Mouse (Mus musculus) liver, embryonic 11.5 days (tissue): ENCODE measurements around the gene Ppp3r2. TPM values are rescaled to one million over a fixed set of nuclear protein-coding genes. Genes with fewer than 3 reads are reported as not detected.

ENCODE experiments used
- ATAC-seq: fragments of 200-750 bp; cut with Nextera tagmentation; replicated peaks from 2 replicates; pipeline ENCODE4 v1.8.0; 2017; ENCODE audit warnings: moderate number of reproducible peaks, mild to moderate bottlenecking, moderate TSS enrichment, moderate library complexity; ENCODE audit not compliant: low FRiP score
- DNase-seq: peaks from one replicate; pipeline ENCODE4 v3.0.0-alpha.2; 2017; ENCODE audit warnings: low spot score
- H3K27ac ChIP-seq: fragments of 300-500 bp; sonication (generic); 2 replicates; pipeline ENCODE4 v1.5.1; 2014; ENCODE audit warnings: mild to moderate bottlenecking, low read depth, low read length, control low read depth
- H3K27me3 ChIP-seq: fragments of 300-500 bp; sonication (generic); replicated peaks from 2 replicates; pipeline ENCODE4 v1.6.1; 2014; ENCODE audit warnings: low read length, mixed read lengths; ENCODE audit not compliant: control insufficient read depth, insufficient read depth
- H3K36me3 ChIP-seq: fragments of 300-500 bp; sonication (generic); 2 replicates; pipeline ENCODE4 v1.6.1; 2014; ENCODE audit warnings: mild to moderate bottlenecking, low read length, moderate library complexity, mixed read lengths; ENCODE audit not compliant: control insufficient read depth, insufficient read depth
- H3K4me1 ChIP-seq: fragments of 300-500 bp; sonication (generic); replicated peaks from 2 replicates; pipeline ENCODE4 v1.6.1; 2014; ENCODE audit warnings: low read length, mixed read lengths; ENCODE audit not compliant: control insufficient read depth, insufficient read depth
- H3K4me2 ChIP-seq: fragments of 300-500 bp; sonication (generic); 2 replicates; pipeline ENCODE4 v1.6.1; 2014; ENCODE audit warnings: mild to moderate bottlenecking, control low read depth, moderate library complexity
- H3K4me3 ChIP-seq: fragments of 300-500 bp; sonication (generic); 2 replicates; pipeline ENCODE4 v1.5.1; 2014; ENCODE audit warnings: low read depth, low read length, control low read depth
- H3K9ac ChIP-seq: fragments of 300-500 bp; sonication (generic); 2 replicates; pipeline ENCODE4 v1.6.1; 2014; ENCODE audit warnings: low read depth, low read length, control low read depth
- H3K9me3 ChIP-seq: fragments of 300-500 bp; sonication (generic); 2 replicates; pipeline ENCODE4 v1.6.1; 2016; ENCODE audit warnings: low read length, inconsistent platforms, mixed read lengths; ENCODE audit not compliant: control insufficient read depth
- WGBS: fragments of 180-500 bp; shearing (Covaris S2); extraction: QIAGEN DNeasy Blood & Tissue Kit; methylation state at CpG from one replicate; pipeline ENCODE4 v1.1.7; 2014; 5-methylcytosine and 5-hydroxymethylcytosine counted together
- polyA plus RNA-seq: library from polyadenylated mRNA; unstranded; fragments of >200 nt; fragmentation: Nextera tagmentation; extraction: Ambion mirVana; gene quantifications from 2 replicates; pipeline ENCODE4 v1.2.1, GENCODE M21; 2014

The Ppp3r2 gene
- polyA plus RNA-seq = 0.11 TPM in 1 of 2 replicates, not detected in the other

DNA sequence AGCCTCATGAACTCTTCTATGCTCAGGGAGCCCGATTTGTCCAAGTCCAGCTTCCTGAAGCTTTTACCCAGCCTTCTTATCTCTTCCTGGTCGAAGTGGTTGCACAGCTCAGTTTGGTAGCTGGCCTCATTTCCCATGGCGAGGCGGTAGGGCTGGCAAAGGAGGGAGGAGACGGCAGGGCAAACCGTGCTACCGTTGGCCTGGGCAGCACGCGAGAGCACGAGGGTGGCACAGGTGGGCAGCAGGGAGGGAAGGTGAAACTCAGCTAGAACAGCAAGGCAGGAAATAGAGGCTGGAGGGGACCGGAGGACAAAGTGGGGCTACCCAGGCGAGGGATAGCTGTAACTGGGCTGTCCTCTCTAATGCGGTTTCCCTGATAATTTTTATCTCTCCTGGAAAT lies at the start of gene Ppp3r2:
TSS of gene Ppp3r2 (minus strand) at position 213 of the 400 bp plus-strand sequence.
- 71% methylated on average over 13 of the region's 13 CpGs for WGBS
- DNase-seq = no peak

DNA sequence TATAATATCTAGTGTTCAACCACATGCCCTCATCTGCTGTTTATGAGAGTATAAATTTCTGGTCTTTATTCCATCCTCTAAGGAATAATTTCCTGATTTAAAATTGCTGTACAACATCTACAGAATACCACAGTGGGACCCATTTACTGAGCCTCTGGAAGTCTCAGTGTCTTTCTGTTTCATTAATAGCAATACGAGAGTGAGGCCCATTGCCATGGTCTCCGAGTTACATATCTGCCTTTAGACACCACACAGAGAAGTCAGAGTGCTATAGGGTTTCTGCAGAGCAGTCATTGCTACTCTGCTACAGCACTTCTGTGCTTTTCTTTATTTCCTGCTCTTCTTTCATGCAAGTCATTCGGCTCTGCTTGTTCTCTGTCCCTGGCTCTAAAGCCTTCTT lies 47.5 kb upstream of the Ppp3r2 start:
- DNase-seq (no peak), ATAC-seq (no peak)
- Histone ChIP-seq H3K4me2 (no peak overlapping the region), H3K36me3 (no peaks in the 10 kb centered on the region), H3K4me1 (no peaks in the 10 kb centered on the region), H3K4me3 (no peak overlapping the region), H3K9me3 (no peaks in the 10 kb centered on the region), H3K9ac (no peak overlapping the region), H3K27ac (no peak overlapping the region), H3K27me3 (no peaks in the 10 kb centered on the region)
- WGBS = 77% methylated on average over 3 of the region's 3 CpGs

More for the DNA sequence above, at the start of gene Ppp3r2:
- H3K36me3 ChIP-seq = no peaks in the 10 kb centered on the region
- H3K9ac ChIP-seq = no peak within 1 kb of the TSS
- no peak for ATAC-seq
- H3K4me2 ChIP-seq = no peak within 1 kb of the TSS
- no peak within 1 kb of the TSS for H3K27ac ChIP-seq
- no peaks in the 10 kb centered on the region for H3K4me1 ChIP-seq
- no peak within 1 kb of the TSS for H3K4me3 ChIP-seq
- H3K27me3 ChIP-seq = no peaks in the 10 kb centered on the region
- no peaks in the 10 kb centered on the region for H3K9me3 ChIP-seq

DNA sequence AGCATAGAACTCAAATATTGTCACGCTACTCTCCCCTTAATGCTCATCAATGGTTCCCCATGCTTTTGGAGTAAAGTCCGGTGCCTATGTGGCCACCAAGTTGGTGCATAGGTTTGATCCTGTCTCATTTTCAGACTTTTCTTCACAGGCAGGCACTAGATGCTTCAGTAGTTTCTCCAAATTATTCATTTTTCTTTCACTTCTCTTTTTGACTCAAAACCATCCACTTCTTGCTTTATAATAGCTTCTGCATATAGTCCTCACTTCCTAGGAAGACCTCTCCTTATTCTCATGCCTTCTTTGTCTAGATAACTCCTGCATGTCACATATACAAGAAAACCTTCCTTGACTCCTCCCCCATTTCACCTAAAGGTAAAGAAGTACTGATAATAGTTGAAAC lies 42.1 kb upstream of the Ppp3r2 start:
- no peak overlapping the region for H3K9ac ChIP-seq
- no peak overlapping the region for H3K27ac ChIP-seq
- DNase-seq (no peak), ATAC-seq (no peak)
- no peak overlapping the region for H3K4me2 ChIP-seq
- no peaks in the 10 kb centered on the region for H3K9me3 ChIP-seq
- WGBS = 88% methylated on average over 2 of the region's 2 CpGs
- H3K27me3 ChIP-seq = no peaks in the 10 kb centered on the region
- no peaks in the 10 kb centered on the region for H3K36me3 ChIP-seq
- no peaks in the 10 kb centered on the region for H3K4me1 ChIP-seq
- no peak overlapping the region for H3K4me3 ChIP-seq

DNA sequence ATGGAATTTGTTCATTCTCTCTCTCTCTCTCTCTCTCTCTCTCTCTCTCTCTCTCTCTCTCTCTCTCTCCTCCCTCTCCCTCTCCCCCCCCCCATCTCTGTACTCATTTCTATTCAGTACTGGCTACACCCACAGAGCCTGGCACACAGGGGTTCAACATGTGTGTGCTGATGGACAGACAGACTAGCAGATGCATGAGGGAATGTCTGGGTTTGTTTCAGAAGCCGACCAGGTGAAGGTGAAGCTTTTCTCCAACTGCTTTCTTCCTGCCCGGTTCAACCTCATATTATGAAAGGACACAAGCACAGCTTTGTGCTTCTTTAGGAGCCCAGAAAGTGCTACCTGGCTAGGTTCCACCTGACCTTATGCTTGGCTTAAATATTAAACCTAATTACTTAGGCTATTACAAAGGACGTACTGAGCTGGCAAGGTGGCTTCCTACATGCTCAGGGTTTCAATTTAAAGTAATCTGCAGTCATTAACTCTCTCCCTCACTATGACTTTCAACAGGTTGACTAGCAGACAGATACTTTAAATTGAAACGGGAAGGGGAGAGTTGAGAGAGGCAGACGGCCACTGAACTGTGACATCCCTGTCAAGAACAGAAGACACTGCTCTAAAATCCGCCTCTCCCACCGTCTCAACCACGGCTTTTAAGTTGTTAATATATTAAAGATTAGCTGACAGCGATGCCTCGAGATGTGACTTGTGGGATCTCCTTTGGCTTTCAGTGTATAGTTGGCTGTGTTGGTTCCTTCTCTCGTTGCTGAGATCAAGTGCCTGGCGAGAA lies 9.8 kb upstream of the Ppp3r2 start:
- ATAC-seq (no peak), DNase-seq (no peak)
- H3K27ac ChIP-seq = no peak overlapping the region
- H3K4me2 ChIP-seq = no peak overlapping the region
- H3K9ac ChIP-seq = no peak overlapping the region
- 68% methylated on average over 12 of the region's 12 CpGs for WGBS
- no peaks in the 10 kb centered on the region for H3K36me3 ChIP-seq
- H3K4me1 ChIP-seq = no peaks in the 10 kb centered on the region
- H3K9me3 ChIP-seq = no peaks in the 10 kb centered on the region
- no peak overlapping the region for H3K4me3 ChIP-seq
- no peaks in the 10 kb centered on the region for H3K27me3 ChIP-seq

DNA sequence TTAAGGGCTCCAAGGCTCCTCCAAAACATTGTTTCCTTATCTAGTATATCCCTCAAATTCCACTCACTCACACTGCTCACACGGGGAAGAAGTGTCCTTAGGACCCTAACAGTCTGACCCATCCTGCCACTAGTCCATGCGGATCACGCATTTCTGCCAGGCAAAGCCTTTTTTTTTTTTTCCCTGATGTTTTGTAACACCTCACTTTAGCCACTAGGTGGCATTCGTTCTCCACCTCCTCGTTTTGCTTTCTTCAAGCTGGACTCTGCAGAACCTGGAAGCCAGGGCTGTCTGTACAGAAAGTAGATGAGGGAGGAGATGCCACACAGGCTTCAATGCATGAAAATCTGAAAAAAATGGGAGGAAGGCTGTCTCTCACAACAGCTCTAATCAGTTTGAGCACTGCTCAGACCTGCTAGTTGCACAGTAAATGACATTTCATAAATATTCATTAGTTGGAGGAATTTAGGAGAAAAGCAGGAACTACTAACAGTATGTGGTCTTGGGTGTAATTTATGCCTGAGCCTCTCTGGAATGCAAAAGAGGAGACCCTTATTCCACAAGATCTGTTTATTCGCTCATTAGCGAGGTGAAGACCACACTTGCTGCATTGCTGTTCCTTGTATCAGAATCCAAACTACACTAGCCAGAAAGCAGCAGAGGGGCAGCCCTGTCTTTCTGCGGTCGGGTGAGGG lies 6.9 kb upstream of the Ppp3r2 start:
- Histone ChIP-seq H3K4me1 (no peaks in the 10 kb centered on the region), H3K9me3 (no peaks in the 10 kb centered on the region), H3K36me3 (no peaks in the 10 kb centered on the region), H3K9ac (no peak overlapping the region), H3K4me3 (no peak overlapping the region), H3K27ac (no peak overlapping the region), H3K4me2 (no peak overlapping the region), H3K27me3 (no peaks in the 10 kb centered on the region)
- no peak for DNase-seq
- 26% methylated on average over 9 of the region's 9 CpGs for WGBS
- no peak for ATAC-seq

DNA sequence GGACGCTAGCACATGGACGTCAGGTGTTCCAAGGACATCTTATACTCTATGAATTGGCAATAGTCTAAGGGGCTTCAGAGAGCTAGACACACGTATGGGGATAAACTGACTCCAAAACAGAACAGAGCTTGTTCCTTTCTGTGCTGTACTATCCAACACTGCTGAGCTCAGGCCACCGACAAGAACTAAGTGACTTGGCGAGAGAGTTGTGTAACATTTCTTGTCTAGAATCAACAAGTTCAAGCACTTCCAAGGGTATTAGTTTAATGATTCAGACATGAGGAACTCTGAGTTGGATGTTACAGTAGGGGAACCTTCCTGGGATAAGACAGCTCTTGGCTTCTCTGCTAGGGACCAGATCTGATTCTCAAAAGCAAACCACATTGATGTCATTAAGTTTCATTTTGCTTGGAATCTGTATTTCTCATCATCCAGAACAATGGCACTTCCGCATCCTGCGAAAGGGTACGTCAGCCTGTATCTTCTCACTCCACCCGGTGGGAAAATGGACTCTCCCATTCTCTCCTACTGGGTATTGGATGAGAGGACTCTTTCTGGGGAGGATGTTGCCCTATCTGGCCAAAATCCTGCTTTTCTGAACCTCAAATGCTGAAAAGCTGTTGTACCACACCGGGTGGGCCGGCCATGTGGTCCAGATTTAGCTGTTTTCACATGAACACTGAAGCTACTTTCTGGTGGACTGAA lies 1.5 kb downstream of the Ppp3r2 start:
- 86% methylated on average over 11 of the region's 11 CpGs for WGBS
- no peak for ATAC-seq
- Histone ChIP-seq H3K4me2 (no peak overlapping the region), H3K4me1 (no peaks in the 10 kb centered on the region), H3K27me3 (no peaks in the 10 kb centered on the region), H3K9ac (no peak overlapping the region), H3K4me3 (no peak overlapping the region), H3K36me3 (no peaks in the 10 kb centered on the region), H3K27ac (no peak overlapping the region), H3K9me3 (no peaks in the 10 kb centered on the region)
- no peak for DNase-seq

DNA sequence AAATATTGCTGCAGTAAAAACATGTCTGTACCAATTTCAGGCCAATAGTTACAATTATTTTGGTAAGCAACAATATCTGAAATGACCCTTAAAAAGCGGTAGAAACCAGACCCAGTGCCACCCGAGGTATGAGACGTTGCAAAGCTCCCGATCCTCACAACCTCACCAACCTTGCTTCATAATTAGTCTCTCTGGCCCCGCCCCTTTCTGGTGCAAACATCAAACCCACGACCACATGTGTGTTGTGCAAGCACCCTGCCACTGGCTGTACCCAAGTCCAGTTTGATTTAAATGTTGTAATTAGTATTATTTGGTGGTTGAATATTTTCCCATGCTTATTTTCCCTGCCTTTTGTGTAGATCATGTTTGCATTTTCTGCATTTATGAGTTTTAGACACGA lies 5.0 kb downstream of the Ppp3r2 start:
- H3K9ac ChIP-seq = no peak overlapping the region
- no peaks in the 10 kb centered on the region for H3K36me3 ChIP-seq
- WGBS = 65% methylated on average over 7 of the region's 7 CpGs
- no peak overlapping the region for H3K4me3 ChIP-seq
- DNase-seq = no peak
- no peaks in the 10 kb centered on the region for H3K4me1 ChIP-seq
- no peaks in the 10 kb centered on the region for H3K27me3 ChIP-seq
- H3K4me2 ChIP-seq = no peak overlapping the region
- H3K9me3 ChIP-seq = no peaks in the 10 kb centered on the region
- no peak overlapping the region for H3K27ac ChIP-seq
- ATAC-seq = no peak

DNA sequence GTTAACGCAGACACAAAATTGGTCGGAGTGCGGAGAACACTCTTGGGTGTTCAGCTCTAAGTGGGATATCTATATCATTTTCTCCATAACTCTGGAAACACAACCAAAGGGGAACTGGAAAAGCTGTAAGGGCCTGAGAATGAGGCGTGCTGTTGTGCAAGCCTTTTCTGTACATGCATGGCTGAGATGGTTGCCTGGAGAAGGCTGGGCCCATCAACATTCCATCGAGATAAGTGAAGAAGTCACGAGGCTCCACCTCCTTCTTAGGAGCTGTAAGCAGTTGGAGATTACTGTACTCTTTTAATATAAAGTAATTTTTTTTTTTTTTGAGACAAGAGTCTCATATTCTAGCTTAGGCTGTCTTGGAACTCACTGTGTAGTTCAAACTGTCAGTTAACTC lies 5.8 kb downstream of the Ppp3r2 start:
- 79% methylated on average over 6 of the region's 6 CpGs for WGBS

More for the DNA sequence above, 5.8 kb downstream of the Ppp3r2 start:
- Histone ChIP-seq H3K4me2 (no peak overlapping the region), H3K4me3 (no peak overlapping the region), H3K36me3 (no peaks in the 10 kb centered on the region), H3K4me1 (no peaks in the 10 kb centered on the region), H3K9me3 (no peaks in the 10 kb centered on the region), H3K27ac (no peak overlapping the region), H3K27me3 (no peaks in the 10 kb centered on the region), H3K9ac (no peak overlapping the region)
- no peak for DNase-seq
- ATAC-seq = no peak
